Mouse (Mus musculus): ENCODE results near the gene Tmtc2. TPM values are rescaled to one million over a fixed set of nuclear protein-coding genes. Genes with fewer than 3 reads are reported as not detected.

The Tmtc2 gene
- polyA plus RNA-seq, 1 experiment: 5.1 TPM

- TF ChIP-seq POLR2A (IDR thresholded peaks at IDR 0.05; ENCODE audit: control insufficient read depth, low read depth, low read length) (no peak), CTCF (IDR thresholded peaks at IDR 0.05; ENCODE audit: control insufficient read depth, insufficient read depth, insufficient replicate concordance, low read depth, low read length) (no peak)
- H3K36me3 ChIP-seq (ENCODE audit: control insufficient read depth, insufficient read depth, low read length): no peaks in the 10 kb centered on the region
- no peaks in the 10 kb centered on the region for H3K27me3 ChIP-seq (ENCODE audit: control insufficient read depth, insufficient read depth, low read length)
- no peak overlapping the region for H3K4me3 ChIP-seq (ENCODE audit: control insufficient read depth, low read depth, low read length)
- no peak overlapping the region for H3K27ac ChIP-seq (ENCODE audit: control insufficient read depth, insufficient read depth, low read depth, low read length)
- H3K4me1 ChIP-seq (ENCODE audit: control insufficient read depth, insufficient read depth, low read length): no peaks in the 10 kb centered on the region
These were observed 405.7 kb downstream of the Tmtc2 start for GRCm38 (mm10) chr10:105168443-105169102.

GRCm38 (mm10) chr10:105165291-105165690 lies 409.0 kb downstream of the Tmtc2 start:
- H3K36me3 ChIP-seq (ENCODE audit: control insufficient read depth, insufficient read depth, low read length): no peaks in the 10 kb centered on the region
- H3K27ac ChIP-seq (ENCODE audit: control insufficient read depth, insufficient read depth, low read depth, low read length): no peak overlapping the region
- H3K27me3 ChIP-seq (ENCODE audit: control insufficient read depth, insufficient read depth, low read length): no peaks in the 10 kb centered on the region
- no peak for TF ChIP-seq CTCF (IDR thresholded peaks at IDR 0.05; ENCODE audit: control insufficient read depth, insufficient read depth, insufficient replicate concordance, low read depth, low read length)
- TF ChIP-seq POLR2A (IDR thresholded peaks at IDR 0.05; ENCODE audit: control insufficient read depth, low read depth, low read length): no peak
- no peak overlapping the region for H3K4me3 ChIP-seq (ENCODE audit: control insufficient read depth, low read depth, low read length)
- H3K4me1 ChIP-seq (ENCODE audit: control insufficient read depth, insufficient read depth, low read length): no peaks in the 10 kb centered on the region

- H3K27me3 ChIP-seq (ENCODE audit: control insufficient read depth, insufficient read depth, low read length): no peaks in the 10 kb centered on the region
- no peak for TF ChIP-seq CTCF (IDR thresholded peaks at IDR 0.05; ENCODE audit: control insufficient read depth, insufficient read depth, insufficient replicate concordance, low read depth, low read length)
- TF ChIP-seq POLR2A (IDR thresholded peaks at IDR 0.05; ENCODE audit: control insufficient read depth, low read depth, low read length): no peak
- no peak overlapping the region for H3K4me3 ChIP-seq (ENCODE audit: control insufficient read depth, low read depth, low read length)
- H3K4me1 ChIP-seq (ENCODE audit: control insufficient read depth, insufficient read depth, low read length): no peaks in the 10 kb centered on the region
- H3K27ac ChIP-seq (ENCODE audit: control insufficient read depth, insufficient read depth, low read depth, low read length): no peak overlapping the region
- H3K36me3 ChIP-seq (ENCODE audit: control insufficient read depth, insufficient read depth, low read length): no peaks in the 10 kb centered on the region
These were observed 420.5 kb downstream of the Tmtc2 start for GRCm38 (mm10) chr10:105153789-105154188.

DNA sequence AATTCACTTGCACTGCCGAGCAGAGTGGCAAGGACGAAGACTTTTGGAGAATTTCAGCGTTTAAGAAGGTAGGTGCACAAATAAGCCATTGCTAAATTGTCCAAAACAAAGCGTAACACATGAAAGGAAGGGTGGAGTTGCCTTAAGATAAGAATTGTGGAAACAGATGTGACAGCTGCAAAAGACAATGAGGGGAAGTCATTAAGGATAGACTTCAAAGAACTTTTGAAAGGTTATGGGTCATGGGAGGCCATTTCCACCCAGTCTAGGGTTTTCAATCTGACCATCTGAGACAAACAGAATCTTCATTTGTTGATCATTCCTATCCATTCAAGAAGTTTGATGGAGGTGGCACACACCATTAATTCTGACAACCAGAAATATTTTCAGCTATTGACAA lies 429.9 kb downstream of the Tmtc2 start:
- Histone ChIP-seq H3K27ac (ENCODE audit: control insufficient read depth, insufficient read depth, low read depth, low read length) (no peak overlapping the region), H3K36me3 (ENCODE audit: control insufficient read depth, insufficient read depth, low read length) (no peaks in the 10 kb centered on the region), H3K4me1 (ENCODE audit: control insufficient read depth, insufficient read depth, low read length) (no peaks in the 10 kb centered on the region), H3K27me3 (ENCODE audit: control insufficient read depth, insufficient read depth, low read length) (no peaks in the 10 kb centered on the region), H3K4me3 (ENCODE audit: control insufficient read depth, low read depth, low read length) (no peak overlapping the region)
- TF ChIP-seq POLR2A (IDR thresholded peaks at IDR 0.05; ENCODE audit: control insufficient read depth, low read depth, low read length) (no peak), CTCF (IDR thresholded peaks at IDR 0.05; ENCODE audit: control insufficient read depth, insufficient read depth, insufficient replicate concordance, low read depth, low read length) (no peak)

DNA sequence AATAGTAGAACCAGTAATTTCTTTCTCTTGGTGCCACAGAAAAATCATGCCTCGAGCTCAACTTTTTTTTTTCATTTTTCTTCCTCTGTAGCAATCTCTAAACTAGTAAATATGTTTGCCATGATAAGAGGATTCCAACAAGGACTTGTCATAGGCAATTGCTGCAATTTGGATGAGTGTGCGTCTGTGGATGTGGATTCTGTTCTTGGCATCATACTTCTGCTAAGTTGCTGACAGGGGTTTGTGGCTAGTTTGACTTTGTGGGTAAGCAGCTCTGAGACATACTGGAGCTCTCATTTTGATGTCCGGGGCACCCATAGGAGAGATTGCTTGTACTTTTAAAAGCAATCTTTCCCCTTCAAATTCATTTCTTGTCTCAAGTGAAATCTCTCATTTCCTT lies 432.1 kb downstream of the Tmtc2 start:
- Histone ChIP-seq H3K4me3 (ENCODE audit: control insufficient read depth, low read depth, low read length) (no peak overlapping the region), H3K4me1 (ENCODE audit: control insufficient read depth, insufficient read depth, low read length) (no peaks in the 10 kb centered on the region)
- TF ChIP-seq POLR2A (IDR thresholded peaks at IDR 0.05; ENCODE audit: control insufficient read depth, low read depth, low read length): no peak
- no peak for TF ChIP-seq CTCF (IDR thresholded peaks at IDR 0.05; ENCODE audit: control insufficient read depth, insufficient read depth, insufficient replicate concordance, low read depth, low read length)

More for the DNA sequence above, 432.1 kb downstream of the Tmtc2 start:
- H3K36me3 ChIP-seq (ENCODE audit: control insufficient read depth, insufficient read depth, low read length): no peaks in the 10 kb centered on the region
- H3K27me3 ChIP-seq (ENCODE audit: control insufficient read depth, insufficient read depth, low read length): no peaks in the 10 kb centered on the region
- no peak overlapping the region for H3K27ac ChIP-seq (ENCODE audit: control insufficient read depth, insufficient read depth, low read depth, low read length)
